Mouse (Mus musculus): Measurements from ENCODE around the gene Abcg5.

The Abcg5 gene

DNA sequence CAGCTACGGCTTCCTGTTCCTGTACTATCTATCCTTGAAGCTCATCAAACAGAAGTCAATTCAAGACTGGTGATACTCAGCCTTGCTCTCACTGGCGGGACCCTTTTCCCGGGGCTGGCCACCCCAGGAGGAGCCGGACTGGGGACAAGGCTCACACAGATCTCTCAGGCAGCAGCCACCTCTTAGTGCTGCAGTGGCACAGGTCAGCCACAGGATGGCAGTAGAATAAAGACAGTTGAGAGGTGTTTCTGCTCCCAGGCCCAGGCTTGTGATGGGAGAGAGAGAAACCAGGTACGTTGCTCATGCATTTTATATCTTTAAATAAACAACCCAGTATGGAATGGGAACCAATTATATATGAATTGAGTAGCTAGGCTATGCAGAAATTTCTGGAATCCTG lies 15.9 kb upstream of the Abcg5 start:
- no peak for TF ChIP-seq GATA4 (IDR thresholded peaks at IDR 0.05; ENCODE audit: insufficient replicate concordance, low read length)

GRCm38 (mm10) chr17:84696537-84696936 lies 13.7 kb upstream of the Abcg5 start:
- no peak for TF ChIP-seq GATA4 (IDR thresholded peaks at IDR 0.05; ENCODE audit: insufficient replicate concordance, low read length)

GRCm38 (mm10) chr17:84693741-84694140 lies 10.9 kb upstream of the Abcg5 start:
- TF ChIP-seq GATA4 (IDR thresholded peaks at IDR 0.05; ENCODE audit: insufficient replicate concordance, low read length): peak; percentile 41; the same call in 1 of the 2 replicates

DNA sequence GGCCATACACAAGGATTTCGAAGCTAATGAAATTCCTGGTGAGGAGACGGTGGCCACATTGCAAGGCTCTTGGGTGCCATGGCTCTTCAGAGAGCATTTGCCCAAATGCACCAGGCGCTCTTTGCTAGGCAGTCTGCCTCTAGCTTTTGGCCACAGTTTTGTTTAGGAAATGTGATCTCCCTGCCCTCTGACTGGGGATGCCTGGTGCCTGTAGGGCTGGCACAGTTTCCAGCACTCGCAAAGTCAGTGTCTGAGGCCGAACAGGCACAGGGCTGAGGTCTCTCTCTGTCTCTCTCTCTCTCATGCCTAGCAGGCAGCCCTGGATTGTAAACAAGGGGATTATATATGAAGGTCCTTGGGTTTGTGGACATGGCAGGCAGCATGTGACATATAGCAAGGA lies 7.3 kb upstream of the Abcg5 start:
- TF ChIP-seq GATA4 (IDR thresholded peaks at IDR 0.05; ENCODE audit: insufficient replicate concordance, low read length): no peak

GRCm38 (mm10) chr17:84689316-84689715 lies 6.5 kb upstream of the Abcg5 start:
- TF ChIP-seq GATA4 (IDR thresholded peaks at IDR 0.05; ENCODE audit: insufficient replicate concordance, low read length): no peak; the same call in 1 of the 2 replicates

DNA sequence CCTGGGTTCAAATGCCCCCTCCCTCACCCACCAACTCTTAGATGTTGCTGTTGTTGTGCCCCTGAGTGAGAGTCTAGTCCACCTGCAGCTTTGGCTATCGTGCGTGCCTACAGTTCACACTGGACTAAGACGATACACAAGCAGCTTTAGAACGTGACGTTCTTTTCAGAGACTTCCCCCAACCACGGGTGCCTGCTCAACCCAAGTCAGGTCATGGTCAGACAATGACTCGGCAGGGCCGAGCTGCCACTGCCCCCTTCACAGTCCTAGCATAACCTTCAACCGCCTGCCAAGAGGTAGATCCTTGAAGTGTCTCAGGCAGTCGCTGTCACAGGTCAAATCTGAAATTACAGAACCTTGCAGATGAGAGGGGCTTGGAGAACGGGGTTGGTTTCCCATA lies 6.0 kb upstream of the Abcg5 start:
- no peak; the same call in 1 of the 2 replicates for TF ChIP-seq GATA4 (IDR thresholded peaks at IDR 0.05; ENCODE audit: insufficient replicate concordance, low read length)

DNA sequence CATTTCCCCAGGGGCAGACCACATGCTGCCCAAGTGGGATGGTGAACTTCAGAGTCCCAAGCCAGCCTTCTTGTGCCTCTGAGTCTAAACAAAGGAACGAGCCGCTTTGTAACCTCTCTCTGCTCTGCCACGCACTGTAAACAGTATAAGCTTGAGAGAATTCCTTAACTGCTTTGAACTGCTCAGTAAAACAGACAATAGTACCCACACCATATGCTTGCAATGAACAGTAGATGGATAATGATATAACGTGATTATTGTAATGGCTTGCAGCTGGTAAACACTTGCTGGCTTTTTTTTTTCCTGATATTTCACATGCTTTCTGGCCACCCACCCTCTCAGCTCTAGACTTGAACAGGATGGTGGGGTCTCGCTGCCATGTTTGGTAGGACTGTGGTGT lies 5.2 kb upstream of the Abcg5 start:
- TF ChIP-seq GATA4 (IDR thresholded peaks at IDR 0.05; ENCODE audit: insufficient replicate concordance, low read length): no peak

- no peak for TF ChIP-seq GATA4 (IDR thresholded peaks at IDR 0.05; ENCODE audit: insufficient replicate concordance, low read length)
These were observed 2.5 kb upstream of the Abcg5 start for GRCm38 (mm10) chr17:84685286-84685685.

DNA sequence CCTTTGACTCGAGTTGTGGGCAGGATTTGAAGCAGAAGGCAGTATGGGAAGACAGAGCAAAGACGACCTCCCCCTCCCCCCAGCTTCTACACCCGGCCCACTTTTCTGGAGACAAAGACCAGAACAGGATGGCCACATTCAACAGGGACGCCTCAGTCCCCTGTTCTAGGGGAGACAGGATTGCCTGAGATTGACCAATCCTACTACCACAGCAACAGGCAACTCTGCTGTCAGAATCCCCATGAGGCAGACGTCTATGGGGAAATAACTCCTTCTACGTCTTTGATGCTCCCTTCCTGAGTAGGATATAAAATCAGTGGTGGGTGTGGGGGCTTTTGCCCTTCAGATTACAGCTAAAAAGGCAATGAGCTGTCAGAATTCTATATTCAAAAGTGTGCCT lies 1.5 kb upstream of the Abcg5 start:
- no peak for TF ChIP-seq GATA4 (IDR thresholded peaks at IDR 0.05; ENCODE audit: insufficient replicate concordance, low read length)

DNA sequence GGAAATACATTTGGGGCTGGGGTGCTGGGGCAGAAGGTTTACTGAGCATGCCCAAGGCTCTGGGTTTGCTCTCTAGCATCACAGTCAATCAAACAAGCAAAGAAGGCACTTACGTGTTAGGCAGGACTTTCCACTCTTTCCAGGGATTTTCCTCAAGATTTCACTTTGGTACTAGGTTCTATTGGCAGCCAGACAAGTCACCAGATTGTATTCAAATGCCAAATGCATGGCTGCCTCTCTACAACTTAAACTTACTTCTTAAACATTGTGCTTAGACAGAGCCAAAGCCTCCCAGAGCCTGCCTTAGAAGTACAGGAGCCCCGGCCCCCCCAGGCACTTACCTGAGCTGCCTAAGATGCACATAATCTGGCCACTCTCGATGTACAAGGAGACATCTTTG lies 1.1 kb downstream of the Abcg5 start:
- TF ChIP-seq GATA4 (IDR thresholded peaks at IDR 0.05; ENCODE audit: insufficient replicate concordance, low read length): no peak

DNA sequence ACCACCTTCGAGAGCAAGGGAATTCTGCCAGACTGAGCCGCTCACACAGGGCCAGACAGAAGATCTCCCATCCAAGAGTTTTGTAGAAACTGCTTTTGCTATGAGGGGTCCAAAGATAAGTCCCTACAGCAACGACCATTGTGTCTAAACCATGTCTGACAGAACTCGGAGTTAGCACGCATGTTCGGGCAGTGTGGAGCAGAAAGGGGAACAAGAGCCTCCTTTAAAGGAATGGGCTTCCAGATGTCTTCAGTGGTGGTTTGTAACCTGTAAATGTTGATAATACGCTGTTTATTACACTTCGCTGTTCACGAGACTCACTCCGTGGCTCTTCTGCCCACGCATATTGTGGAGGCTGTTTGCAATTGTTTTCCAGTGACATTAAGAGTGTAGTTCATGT lies 5.2 kb downstream of the Abcg5 start:
- no peak for TF ChIP-seq GATA4 (IDR thresholded peaks at IDR 0.05; ENCODE audit: insufficient replicate concordance, low read length)

- TF ChIP-seq GATA4 (IDR thresholded peaks at IDR 0.05; ENCODE audit: insufficient replicate concordance, low read length): no peak
These were observed 6.9 kb downstream of the Abcg5 start, which contains the start of gene Abcg8 for GRCm38 (mm10) chr17:84675951-84676366. Gene Abcg8 (plus strand): TSS chr17:84676302.

DNA sequence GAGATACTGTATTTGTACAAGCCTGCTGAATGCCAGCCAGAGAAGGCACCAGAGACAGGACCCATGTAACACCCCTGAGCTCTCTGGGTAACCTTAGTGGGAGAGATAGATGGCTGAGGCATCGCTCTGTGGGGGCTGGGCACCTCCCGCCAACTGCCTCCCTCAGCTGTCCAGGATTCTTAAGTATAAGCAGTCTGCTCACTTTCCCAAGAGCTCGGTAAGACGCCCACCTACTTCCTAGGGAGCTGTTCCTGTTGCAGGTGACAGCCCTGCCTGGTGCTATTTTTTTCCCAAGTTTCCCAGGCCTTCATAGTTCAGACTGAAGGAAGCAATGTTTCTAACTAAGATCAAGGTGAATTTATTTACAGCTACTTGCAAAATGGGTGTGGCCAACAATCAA lies 7.6 kb downstream of the Abcg5 start:
- no peak for TF ChIP-seq GATA4 (IDR thresholded peaks at IDR 0.05; ENCODE audit: insufficient replicate concordance, low read length)

GRCm38 (mm10) chr17:84674048-84674447 lies 8.8 kb downstream of the Abcg5 start:
- TF ChIP-seq GATA4 (IDR thresholded peaks at IDR 0.05; ENCODE audit: insufficient replicate concordance, low read length): no peak

DNA sequence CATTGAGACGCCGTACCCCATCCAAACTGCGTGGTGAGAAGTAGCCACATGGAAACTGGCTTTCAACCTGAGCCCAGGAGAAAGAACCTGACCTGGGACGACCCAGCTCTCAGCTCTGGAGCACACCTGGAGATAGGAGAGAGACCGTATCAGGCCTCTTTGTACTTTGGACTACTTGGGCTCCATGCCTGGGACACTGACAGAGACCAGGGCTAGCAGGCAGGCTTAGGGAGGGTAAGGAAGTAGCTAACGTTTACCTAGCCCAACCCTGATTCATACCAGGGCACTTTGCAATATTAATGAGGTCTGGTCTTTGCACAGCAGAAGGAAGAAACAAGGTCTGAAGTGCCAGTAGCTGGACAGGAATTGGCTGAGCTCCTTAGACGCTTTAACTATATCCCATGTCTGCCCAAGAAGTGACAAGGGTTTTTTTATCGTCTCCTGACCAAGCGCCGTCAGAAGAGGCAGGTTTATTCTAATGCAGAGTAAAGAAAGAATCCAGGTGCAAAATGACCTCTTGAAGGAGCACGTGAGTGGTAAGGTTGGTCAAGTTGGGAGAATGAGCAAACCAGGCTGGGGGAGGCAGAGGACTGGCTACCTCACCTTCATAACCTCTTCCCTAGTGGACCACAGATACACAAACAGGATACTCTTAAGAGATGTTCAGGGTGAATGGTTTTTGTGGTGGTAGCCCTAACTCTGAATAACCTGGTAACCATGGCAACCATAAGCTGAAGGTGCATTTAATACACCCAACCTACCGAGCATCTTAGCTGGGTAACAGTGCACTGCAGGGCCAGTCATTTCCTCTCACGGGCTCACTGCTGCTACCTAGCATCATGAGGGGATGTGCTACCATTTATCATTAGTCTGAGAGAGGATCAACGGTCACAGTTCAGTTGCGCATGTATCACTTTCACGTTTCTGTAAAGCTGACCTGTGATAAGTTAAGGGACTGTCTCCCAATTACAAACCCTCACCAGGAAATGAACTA lies 10.1 kb downstream of the Abcg5 start:
- peak; percentile 31; the same call in 1 of the 2 replicates for TF ChIP-seq GATA4 (IDR thresholded peaks at IDR 0.05; ENCODE audit: insufficient replicate concordance, low read length)

GRCm38 (mm10) chr17:84667848-84668247 lies 15.0 kb downstream of the Abcg5 start:
- TF ChIP-seq GATA4 (IDR thresholded peaks at IDR 0.05; ENCODE audit: insufficient replicate concordance, low read length): no peak

All from liver, adult (tissue).